Mouse (Mus musculus): Measurements from ENCODE around the gene Smarca2.

Gene Smarca2

GRCm38 (mm10) chr19:26790386-26791346 is 185.8 kb downstream of the Smarca2 start:
- no peak for DNase-seq

GRCm38 (mm10) chr19:26794315-26794714 is 189.5 kb downstream of the Smarca2 start:
- peak in 1 of 2 experiments; percentile 32 for DNase-seq

- DNase-seq: peak in 1 of 2 experiments; percentile 17
Measured at GRCm38 (mm10) chr19:26796006-26796405, 191.2 kb downstream of the Smarca2 start.

GRCm38 (mm10) chr19:26804401-26804800 is 199.6 kb downstream of the Smarca2 start:
- no peak for DNase-seq

GRCm38 (mm10) chr19:26814629-26815028 is 209.8 kb downstream of the Smarca2 start:
- peak; percentile 28 to 55 for DNase-seq

- DNase-seq: no peak
Measured at GRCm38 (mm10) chr19:26817901-26818300, 213.1 kb downstream of the Smarca2 start.
